Mouse (Mus musculus): ENCODE measurements around the gene Ago1.

Ago1 gene

DNA sequence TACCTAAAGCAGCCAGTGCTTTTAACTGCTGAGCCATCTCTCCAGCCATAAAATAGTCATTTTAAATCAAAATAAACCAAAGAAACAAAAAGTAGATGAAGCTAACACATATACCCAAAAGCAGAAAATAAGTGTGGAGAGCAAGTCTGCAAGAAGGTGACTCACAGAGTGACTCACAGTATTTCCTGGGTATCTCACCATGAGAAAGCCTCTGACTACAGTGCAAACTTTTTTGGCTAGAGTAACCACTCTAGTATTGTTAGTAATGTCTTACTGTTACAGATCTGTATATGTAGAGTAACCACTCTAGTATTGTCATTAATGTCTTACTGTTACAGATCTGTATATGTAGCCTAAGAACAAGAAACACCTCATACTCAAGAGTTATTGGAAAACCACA is 52.7 kb downstream of the Ago1 start:
- DNase-seq (ENCODE audit: extremely low read depth, low read depth): no peak

DNA sequence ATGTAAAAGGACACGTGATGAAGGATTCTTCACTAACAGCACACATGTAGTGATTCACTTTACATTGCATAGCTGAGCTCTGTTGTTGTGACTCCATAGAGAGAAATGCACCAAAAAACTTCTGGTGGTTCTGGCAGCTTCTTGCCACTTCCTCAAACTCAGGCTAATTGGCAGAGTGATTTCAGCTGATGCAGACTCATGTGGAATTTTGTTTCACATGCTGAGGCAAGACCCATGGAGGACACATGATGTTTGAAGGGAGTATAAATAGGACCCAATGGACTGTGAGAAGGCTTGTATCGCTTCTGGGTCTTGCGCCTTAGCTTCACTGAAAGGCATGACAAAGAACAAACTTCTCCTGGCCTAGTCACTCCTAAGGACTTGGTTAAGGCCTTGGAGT is 55.9 kb downstream of the Ago1 start:
- no peak for DNase-seq (ENCODE audit: extremely low read depth, low read depth)
